Mouse (Mus musculus) cerebellum, adult 2 months (tissue): ENCODE results near the gene Slc13a3. TPM values are rescaled to one million over a fixed set of nuclear protein-coding genes. Genes with fewer than 3 reads are reported as not detected.

Experiments
- DNase-seq, 2 experiments: peaks; one replicate each; pipeline ENCODE4 v3.0.0; 2021
- H3K27ac ChIP-seq: fragments of 200-500 bp; 2 replicates; pipeline ENCODE4 v1.5.1; 2012; ENCODE audit warnings: low read length, control low read depth, inconsistent platforms; ENCODE audit not compliant: insufficient read depth
- H3K27me3 ChIP-seq: fragments of 200-500 bp; 2 replicates; pipeline ENCODE4 v1.6.1; 2012; ENCODE audit warnings: inconsistent platforms, mild to moderate bottlenecking, low read length, moderate library complexity; ENCODE audit not compliant: control insufficient read depth, insufficient read depth
- H3K4me1 ChIP-seq: fragments of 200-500 bp; 2 replicates; pipeline ENCODE4 v1.6.1; 2011; ENCODE audit warnings: low read length; ENCODE audit not compliant: control insufficient read depth, insufficient read depth
- H3K4me3 ChIP-seq: fragments of 200-500 bp; replicated peaks from 2 replicates; pipeline ENCODE3; 2011; ENCODE audit warnings: mild to moderate bottlenecking, low read depth, low read length, control low read depth; ENCODE audit not compliant: insufficient read depth
- CTCF ChIP-seq: fragments of 200-500 bp; IDR thresholded peaks from 2 replicates; pipeline ENCODE4 v1.5.1; 2011; ENCODE audit warnings: low read depth, mild to moderate bottlenecking, control low read depth, low read length, moderate library complexity, borderline replicate concordance; ENCODE audit not compliant: insufficient read depth
- POLR2A ChIP-seq: fragments of 200-500 bp; IDR thresholded peaks from 2 replicates; pipeline ENCODE4 v1.6.1; 2011; ENCODE audit warnings: low read length, control low read depth, borderline replicate concordance; ENCODE audit not compliant: insufficient read depth
- WGBS: fragments of 180-500 bp; shearing (Covaris S2); methylation state at CpG from one replicate; pipeline ENCODE4 v1.1.7; 2018; 5-methylcytosine and 5-hydroxymethylcytosine counted together
- polyA plus RNA-seq: library from polyadenylated mRNA; depleted of rRNA; stranded (reverse); fragments of >200 nt; gene quantifications from 2 replicates; pipeline ENCODE4 v1.2.3, GENCODE M21; 2012; rRNA removed

Slc13a3 gene
- polyA plus RNA-seq, 1 experiment, result 21.6 TPM

- WGBS, result 12% methylated on average over 21 of the region's 21 CpGs
- Histone ChIP-seq H3K4me3 (no peak overlapping the region), H3K4me1 (peaks cover 8% of the 10 kb centered on the region), H3K27ac (no peak overlapping the region), H3K27me3 (peaks cover 1% of the 10 kb centered on the region; the same call in 1 of the 2 replicates)
- no peak for TF ChIP-seq POLR2A
- peak; percentile 74 for TF ChIP-seq CTCF
- peak; percentile 58 to 63 for DNase-seq
Observed at GRCm38 (mm10) chr2:165364334-165365091, 108.5 kb downstream of the Slc13a3 start.

DNA sequence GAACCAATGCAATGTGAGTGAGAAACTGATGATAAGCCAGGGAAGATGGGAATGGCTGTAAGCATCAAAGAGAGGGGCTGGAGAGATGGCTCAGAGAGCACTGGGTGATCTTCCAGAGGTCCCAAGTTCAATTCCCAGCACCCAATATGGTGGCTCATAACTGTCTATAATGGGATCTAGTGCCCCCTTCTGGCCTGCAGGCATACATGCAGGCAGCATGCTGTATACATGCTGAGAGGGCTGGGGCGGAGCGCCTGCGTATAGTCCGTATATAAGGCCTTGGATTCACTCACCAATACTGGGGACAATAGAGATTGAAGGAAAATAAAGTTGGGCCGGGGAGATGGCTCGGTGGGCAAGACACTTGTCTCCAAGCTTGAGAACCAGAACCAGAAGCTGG lies 109.7 kb downstream of the Slc13a3 start:
- no peak overlapping the region for H3K27ac ChIP-seq
- 97% methylated on average over 6 of the region's 6 CpGs for WGBS
- H3K27me3 ChIP-seq, result no peaks in the 10 kb centered on the region
- no peak for TF ChIP-seq POLR2A
- no peak for TF ChIP-seq CTCF
- H3K4me3 ChIP-seq, result no peak overlapping the region
- DNase-seq, result no peak
- H3K4me1 ChIP-seq, result peaks cover 5% of the 10 kb centered on the region

- TF ChIP-seq CTCF (peak; percentile 72), POLR2A (no peak)
- no peaks in the 10 kb centered on the region for H3K27me3 ChIP-seq
- no peak overlapping the region for H3K4me3 ChIP-seq
- peak; percentile 37 to 38 for DNase-seq
- no peak overlapping the region for H3K27ac ChIP-seq
- H3K4me1 ChIP-seq, result no peaks in the 10 kb centered on the region
- 3% methylated on average over 1 of the region's 1 CpGs for WGBS
Observed at GRCm38 (mm10) chr2:165360861-165361260, 112.2 kb downstream of the Slc13a3 start.

Other genes with a start within 250 kb of the Slc13a3 start
- 51.9 and 56.3 TPM in 2 replicates for gene Cdh22, start 238.4 kb downstream of the Slc13a3 start, polyA plus RNA-seq
- gene Slc35c2, start 185.4 kb downstream of the Slc13a3 start, polyA plus RNA-seq, result 78.2 and 84.0 TPM in 2 replicates
- 187 and 208 TPM in 2 replicates for gene Elmo2, start 146.8 kb downstream of the Slc13a3 start, polyA plus RNA-seq
- gene Zfp663, start 104.5 kb downstream of the Slc13a3 start, polyA plus RNA-seq, result not detected in 2 replicates
- 10.6 and 10.9 TPM in 2 replicates for gene Zfp334, start 85.0 kb downstream of the Slc13a3 start, polyA plus RNA-seq
- gene Ocstamp, start 72.8 kb downstream of the Slc13a3 start, polyA plus RNA-seq, result 0.05 TPM in 1 of 2 replicates, not detected in the other
- 27.5 and 27.7 TPM in 2 replicates for gene Trp53rka, start 20.1 kb upstream of the Slc13a3 start, polyA plus RNA-seq
- 2.3 TPM in 2 replicates for gene Slc2a10, start 30.6 kb upstream of the Slc13a3 start, polyA plus RNA-seq
- 9.9 and 10.9 TPM in 2 replicates for gene Eya2, start 121.8 kb upstream of the Slc13a3 start, polyA plus RNA-seq